ENCODE assay signal across 8 mouse cellular contexts in the genomic region with DNA sequence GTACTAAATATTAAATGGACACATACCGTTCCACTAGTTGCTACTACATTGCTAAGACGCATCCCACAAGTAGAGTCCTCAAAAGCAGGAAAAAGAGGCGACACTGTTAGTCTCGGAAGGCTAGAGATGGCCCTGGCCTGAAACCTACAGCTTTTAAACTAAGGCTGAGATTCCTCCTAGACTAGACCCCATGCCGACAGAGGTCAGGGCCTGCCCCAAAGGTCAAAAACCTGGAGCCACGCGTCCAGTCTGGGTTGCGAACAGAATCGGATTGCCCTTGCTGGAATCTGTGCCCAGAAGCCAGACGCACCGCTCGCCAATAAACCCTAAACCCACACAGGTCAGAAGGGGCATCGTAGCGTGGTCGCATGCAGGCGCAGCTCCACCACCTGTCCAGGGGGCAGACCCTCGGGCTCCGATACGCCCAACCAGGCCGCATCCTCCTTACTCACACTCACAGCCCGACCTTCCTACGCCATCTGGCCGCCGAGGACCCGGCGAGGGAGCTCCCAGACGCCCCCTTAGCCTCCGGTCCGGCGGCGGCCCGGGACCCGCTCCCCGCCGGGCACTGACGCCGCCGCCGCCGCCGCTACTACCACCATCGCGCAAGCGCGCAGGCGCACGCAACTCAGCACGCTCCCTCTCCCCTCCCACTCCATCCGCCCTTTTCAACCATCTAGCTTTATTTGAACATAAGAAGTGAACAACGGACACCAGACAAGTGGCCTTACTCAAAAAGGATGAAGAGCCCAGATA. TPM values are rescaled to one million over a fixed set of nuclear protein-coding genes. Genes with fewer than 3 reads are reported as not detected.
DNase-seq lines count a peak whose midpoint lies in the region; ATAC-seq lines count a peak whose summit lies in the region.

A gene (minus strand): TSS at position 609 of the 756 bp plus-strand sequence.

- H3K4me1 ChIP-seq in heart, embryonic 12.5 days (replicated peaks) = peaks cover 10% of the 10 kb centered on the region
- peaks cover 67% of the 10 kb centered on the region for H3K4me1 ChIP-seq in liver, embryonic 12.5 days
- H3K4me1 ChIP-seq in stomach, embryonic 15.5 days = peaks cover 6% of the 10 kb centered on the region; the same call in 1 of the 2 replicates

- peak; percentile 91 for DNase-seq in CD4-positive helper T cell, adult 2 months (ENCODE audit: low read depth, low spot score)
- peak; percentile 83 for DNase-seq in brain, embryonic 18.5 days (ENCODE audit: low read depth, low spot score)
- peak; percentile 92 for DNase-seq in kidney, postnatal 10 days
- peak; percentile 87 to 89 for DNase-seq in natural killer cell, adult 2 months (ENCODE audit: low spot score in 2 of 2)

- peak within 1 kb of the TSS; percentile 65 for H3K4me2 ChIP-seq in heart, embryonic 12.5 days
- peak within 1 kb of the TSS; percentile 81 for H3K4me2 ChIP-seq in liver, embryonic 12.5 days
- H3K4me2 ChIP-seq in stomach, embryonic 15.5 days = peak within 1 kb of the TSS; percentile 53

- peak within 1 kb of the TSS; percentile 94 for H3K9ac ChIP-seq in heart, embryonic 12.5 days
- H3K9ac ChIP-seq in liver, embryonic 12.5 days = peak within 1 kb of the TSS; percentile 94
- peak within 1 kb of the TSS; percentile 94 for H3K9ac ChIP-seq in stomach, embryonic 15.5 days

- WGBS in heart, embryonic 12.5 days = 0% methylated on average over 49 of the region's 50 CpGs
- under 1% methylated on average over 50 of the region's 50 CpGs for WGBS in liver, embryonic 12.5 days (ENCODE audit: insufficient replicate concordance)
- 0% methylated on average over 50 of the region's 50 CpGs for WGBS in stomach, embryonic 15.5 days

- peak; percentile 77 for ATAC-seq in erythroid progenitor cell, adult 5-6 weeks (replicated peaks; ENCODE audit: low FRiP score, poor library complexity, severe bottlenecking)
- ATAC-seq in heart, embryonic 12.5 days (ENCODE audit: insufficient number of reproducible peaks, low FRiP score) = peak; percentile 83
- peak; percentile 75 for ATAC-seq in liver, embryonic 12.5 days
- peak; percentile 74 for ATAC-seq in stomach, embryonic 15.5 days (ENCODE audit: insufficient read depth, low FRiP score, low read depth)

- H3K4me3 ChIP-seq in heart, embryonic 12.5 days = peak within 1 kb of the TSS; percentile 89
- peak within 1 kb of the TSS; percentile 79 for H3K4me3 ChIP-seq in liver, embryonic 12.5 days
- peak within 1 kb of the TSS; percentile 99 for H3K4me3 ChIP-seq in stomach, embryonic 15.5 days (replicated peaks)

- no peaks in the 10 kb centered on the region; the same call in 1 of the 2 replicates for H3K36me3 ChIP-seq in heart, embryonic 12.5 days
- 0 out of 2 replicates have a peak, but pooled peaks cover 6% of the 10 kb centered on the region for H3K36me3 ChIP-seq in liver, embryonic 12.5 days
- H3K36me3 ChIP-seq in stomach, embryonic 15.5 days = no peaks in the 10 kb centered on the region

- no peaks in the 10 kb centered on the region for H3K27me3 ChIP-seq in heart, embryonic 12.5 days (replicated peaks)
- H3K27me3 ChIP-seq in liver, embryonic 12.5 days (replicated peaks) = no peaks in the 10 kb centered on the region
- no peaks in the 10 kb centered on the region for H3K27me3 ChIP-seq in stomach, embryonic 15.5 days (replicated peaks)

- peak within 1 kb of the TSS; percentile 78 for H3K27ac ChIP-seq in heart, embryonic 12.5 days (ENCODE audit: poor library complexity, severe bottlenecking)
- peak within 1 kb of the TSS; percentile 82 for H3K27ac ChIP-seq in liver, embryonic 12.5 days
- H3K27ac ChIP-seq in stomach, embryonic 15.5 days = peak within 1 kb of the TSS; percentile 63; the same call in 1 of the 2 replicates

- H3K9me3 ChIP-seq in heart, embryonic 12.5 days (replicated peaks) = no peaks in the 10 kb centered on the region
- no peaks in the 10 kb centered on the region for H3K9me3 ChIP-seq in liver, embryonic 12.5 days (replicated peaks)
- no peaks in the 10 kb centered on the region for H3K9me3 ChIP-seq in stomach, embryonic 15.5 days

RNA-seq across cellular contexts. Expression of the gene that starts here (rescaled TPM):
- total RNA-seq in erythroid progenitor cell, adult 5-6 weeks (2015; ENCODE audit: low replicate concordance) = 15.9 and 36.4 TPM in 2 replicates
- 22.2 and 43.4 TPM in 2 replicates for total RNA-seq in erythroid progenitor cell, adult 5-6 weeks (2017; ENCODE audit: low replicate concordance)
- polyA plus RNA-seq in heart, embryonic 12.5 days (2016; fragmentation: Nextera tagmentation; extraction: Ambion mirVana) = 60.2 and 61.3 TPM in 2 replicates
- polyA plus RNA-seq in liver, embryonic 12.5 days (2016; fragmentation: Nextera tagmentation; extraction: Ambion mirVana) = 41.9 and 43.4 TPM in 2 replicates
- polyA plus RNA-seq in stomach, embryonic 15.5 days (2015; fragmentation: Nextera tagmentation; extraction: Ambion mirVana) = 48.0 and 48.1 TPM in 2 replicates

Comparison
In these comparisons a context has a peak if more than half of its experiments do, and no peak if none do; other contexts are left out.
1. Peak in every context shown above with its lines: DNase-seq, ATAC-seq, H3K4me3 ChIP-seq and H3K27ac ChIP-seq.